Mouse (Mus musculus) testis, adult 2 months (tissue): ENCODE measurements at regions not wholly inside any gene's neighbourhood (a gene's known extent, or its start where the extent isn't known, plus 50 kb on each side); places are given as distances from the start of the nearest gene placed in this dataset.

ENCODE experiments used
- CTCF ChIP-seq: fragments of 200-500 bp; IDR thresholded peaks from 2 replicates; pipeline ENCODE4 v1.5.1; 2012; ENCODE audit warnings: low read depth, mild to moderate bottlenecking, inconsistent platforms, low read length, moderate library complexity; ENCODE audit not compliant: control insufficient read depth, insufficient read depth, insufficient replicate concordance
- POLR2A ChIP-seq: fragments of 200-500 bp; IDR thresholded peaks from 2 replicates; pipeline ENCODE4 v1.6.1; 2012; ENCODE audit warnings: low read depth, mild to moderate bottlenecking, inconsistent platforms, low read length, moderate library complexity; ENCODE audit not compliant: control insufficient read depth

GRCm38 (mm10) chr2:80966766-80967165 is 349.7 kb downstream of the Nup35 start:
- TF ChIP-seq POLR2A (no peak), CTCF (no peak)
